Mouse (Mus musculus) liver, embryonic 14.5 days (tissue): Measurements from ENCODE around the gene A930017K11Rik.

Source experiments
- CTCF ChIP-seq: IDR thresholded peaks from 2 replicates; pipeline ENCODE4 v1.5.1; 2016; ENCODE audit warnings: antibody characterized with exemption, low read depth, control low read depth
- EP300 ChIP-seq: IDR thresholded peaks from 2 replicates; pipeline ENCODE4 v1.6.1; 2016; ENCODE audit warnings: antibody characterized with exemption, low read depth

DNA sequence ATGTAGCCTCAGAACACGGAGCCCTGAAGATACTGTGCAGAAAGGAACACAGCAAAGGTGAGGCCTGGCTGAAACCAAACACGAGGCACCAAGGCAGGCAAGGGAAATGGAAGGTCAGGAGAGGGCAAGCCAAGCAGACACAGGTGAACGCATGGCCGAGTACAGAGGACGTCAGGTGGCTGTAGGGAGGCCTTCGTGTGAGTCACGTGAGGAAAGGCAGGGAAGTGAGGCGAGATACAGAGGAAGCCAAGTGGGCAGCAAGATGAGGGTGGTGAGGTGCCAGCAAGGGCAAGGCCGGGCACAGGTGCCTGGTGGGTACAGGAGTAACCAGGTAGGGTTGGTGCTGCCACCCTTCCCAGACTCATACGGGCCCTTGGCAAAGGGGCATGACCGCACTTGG, 46.1 kb upstream of the A930017K11Rik start:
- TF ChIP-seq CTCF: no peak
- TF ChIP-seq EP300: no peak
